ENCODE assay signal across 14 mouse cellular contexts in the genomic region with DNA sequence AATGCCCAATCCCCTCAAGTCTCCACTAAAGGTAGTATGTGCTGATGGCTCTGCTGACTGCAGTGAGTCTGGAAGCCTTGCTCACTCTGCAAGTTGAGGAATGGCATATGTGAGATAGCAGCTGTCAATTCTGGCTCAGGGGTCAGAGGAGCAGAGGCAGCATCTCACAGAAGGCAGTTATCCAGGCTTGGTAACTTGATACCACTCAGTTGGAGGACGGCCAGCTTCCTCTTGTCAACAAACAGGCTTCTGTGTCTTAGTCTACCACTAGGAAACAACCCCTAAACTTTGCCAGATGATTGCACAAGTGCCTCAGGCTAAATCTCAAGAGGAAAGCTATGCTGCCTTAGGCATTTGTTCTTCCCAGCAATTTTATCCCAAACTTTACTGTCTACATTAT. TPM values are rescaled to one million over a fixed set of nuclear protein-coding genes. Genes with fewer than 3 reads are reported as not detected.
A peak's percentile ranks its signal among the peaks of the same experiment; 100 is the strongest.
DNase-seq lines count a peak whose midpoint lies in the region; ATAC-seq lines count a peak whose summit lies in the region.
"Had no signal": no experiment of that assay in that cellular context is flagged by ENCODE, and none has a peak within 500 bp of the region (broad histone marks: within the 10 kb centered on the region; RNA-seq: fewer than 3 reads in every experiment).

No protein-coding gene starts in this region.

- no peak overlapping the region for H3K4me2 ChIP-seq in lung, embryonic 16.5 days (ENCODE audit: low read depth, low read length)
- H3K4me2 ChIP-seq: forebrain, embryonic 12.5 days had no signal

- no peaks in the 10 kb centered on the region for H3K27me3 ChIP-seq in lung, embryonic 16.5 days (ENCODE audit: control insufficient read depth, insufficient read depth, low read depth, low read length)
- H3K27me3 ChIP-seq: forebrain, embryonic 12.5 days had no signal

- intact Hi-C loops in left cerebral cortex, postnatal 14 days (cut with DNase I): no loop called here

- no peak overlapping the region for H3K27ac ChIP-seq in lung, embryonic 16.5 days (ENCODE audit: low read length)
- H3K27ac ChIP-seq: forebrain, embryonic 12.5 days; liver, embryonic 14.5 days had no signal

- no peak overlapping the region for H3K9ac ChIP-seq in lung, embryonic 16.5 days (ENCODE audit: low read length)
- H3K9ac ChIP-seq: forebrain, embryonic 12.5 days; liver, embryonic 14.5 days had no signal

- no peaks in the 10 kb centered on the region for H3K4me1 ChIP-seq in lung, embryonic 16.5 days (replicated peaks; ENCODE audit: control insufficient read depth, insufficient read depth, low read length)
- H3K4me1 ChIP-seq: forebrain, embryonic 12.5 days had no signal

- ATAC-seq in lung, embryonic 16.5 days (ENCODE audit: low read depth): peak; percentile 57; the same call in 1 of the 2 replicates

- DNase-seq in kidney, postnatal 10 days: peak; percentile 8
- DNase-seq in kidney, postnatal 36 days: no peak
- DNase-seq in R1 (ENCODE audit: low read depth, low spot score): peak; percentile 2
- peak; percentile 30 for DNase-seq in gastrocnemius, postnatal 10 days
- DNase-seq in layer of hippocampus, postnatal 10 days (ENCODE audit: low spot score in 2 of 2): no peak
- no peak for DNase-seq in thymus, postnatal 0 days (ENCODE audit: low spot score)
- DNase-seq in left cerebral cortex, postnatal 14 days (ENCODE audit: low spot score in 2 of 2): no peak
- DNase-seq: cerebellum, adult 11 months; kidney, adult 11 months had no signal

- H3K36me3 ChIP-seq in lung, embryonic 16.5 days (ENCODE audit: control insufficient read depth, insufficient read depth, low read length): no peaks in the 10 kb centered on the region
- H3K36me3 ChIP-seq: forebrain, embryonic 12.5 days; G1E had no signal

- no peak overlapping the region for H3K4me3 ChIP-seq in lung, embryonic 16.5 days (ENCODE audit: low read length)
- H3K4me3 ChIP-seq: forebrain, embryonic 12.5 days had no signal

- H3K9me3 ChIP-seq in lung, embryonic 16.5 days (ENCODE audit: control insufficient read depth, low read length): no peaks in the 10 kb centered on the region
- H3K9me3 ChIP-seq: forebrain, embryonic 12.5 days; G1E had no signal

- 23% methylated on average over 1 of the region's 1 CpGs for WGBS in lung, embryonic 16.5 days

RNA-seq across cellular contexts. Expression of a gene that starts 55.7 kb away (rescaled TPM):
- 1 to 10 TPM in 1 of 2 experiments, under 1 TPM in 1; 0.79 to 1.1 TPM for total RNA-seq in gastrocnemius, postnatal 10 days (2021)
- polyA plus RNA-seq in lung, embryonic 16.5 days (2015; fragmentation: Nextera tagmentation; extraction: Ambion mirVana): 3.4 and 3.9 TPM in 2 replicates
- total RNA-seq in layer of hippocampus, postnatal 10 days (2021): under 1 TPM; 0.13 to 0.32 TPM
- polyA plus RNA-seq in thymus, postnatal 0 days (2015; fragmentation: Nextera tagmentation; extraction: Ambion mirVana): 0.23 and 0.65 TPM in 2 replicates
- under 1 TPM; 0.13 TPM for total RNA-seq in left cerebral cortex, postnatal 14 days (2021)
- total RNA-seq: G1E had no signal
- polyA plus RNA-seq: G1E had no signal

RNA-seq across cellular contexts. Expression of a gene that starts 56.3 kb away (rescaled TPM):
- not detected for total RNA-seq in gastrocnemius, postnatal 10 days (2021)
- not detected in 2 replicates for polyA plus RNA-seq in lung, embryonic 16.5 days (2015; fragmentation: Nextera tagmentation; extraction: Ambion mirVana)
- total RNA-seq in layer of hippocampus, postnatal 10 days (2021): not detected
- polyA plus RNA-seq in thymus, postnatal 0 days (2015; fragmentation: Nextera tagmentation; extraction: Ambion mirVana): not detected in 2 replicates
- not detected for total RNA-seq in left cerebral cortex, postnatal 14 days (2021)
- polyA plus RNA-seq: forebrain, embryonic 12.5 days; G1E; liver, embryonic 14.5 days; neural tube, embryonic 14.5 days had no signal

Comparison
In these comparisons a context has a peak if more than half of its experiments do, and no peak if none do; other contexts are left out.
1. DNase-seq: peak in kidney, postnatal 10 days (single experiment), R1 (single experiment) and gastrocnemius, postnatal 10 days (single experiment); none in kidney, postnatal 36 days (0 of 2), layer of hippocampus, postnatal 10 days (0 of 2), thymus, postnatal 0 days (single experiment) and left cerebral cortex, postnatal 14 days (0 of 2).